Mouse (Mus musculus): ENCODE results near the gene Apaf1. TPM values are rescaled to one million over a fixed set of nuclear protein-coding genes. Genes with fewer than 3 reads are reported as not detected.

The Apaf1 gene
- polyA plus RNA-seq (2015; fragmentation: Nextera tagmentation; extraction: Ambion mirVana) = 24.6 and 25.7 TPM in 2 replicates

GRCm38 (mm10) chr10:91082550-91083392, at the start of gene Apaf1, which contains the start of gene Ikbip:
Gene Apaf1, minus strand, starts transcription at chr10:91082770.
Gene Ikbip, plus strand, starts transcription at chr10:91082940.
- under 1% methylated on average over 83 of the region's 87 CpGs for WGBS
- peak within 1 kb of the TSS; percentile 82 for H3K27ac ChIP-seq
- H3K36me3 ChIP-seq = peaks cover 13% of the 10 kb centered on the region
- no peaks in the 10 kb centered on the region for H3K27me3 ChIP-seq
- no peaks in the 10 kb centered on the region for H3K9me3 ChIP-seq
- H3K4me1 ChIP-seq = peaks cover 7% of the 10 kb centered on the region; the same call in 1 of the 2 replicates
- peak within 1 kb of the TSS; percentile 70 for H3K4me2 ChIP-seq
- H3K9ac ChIP-seq = peak within 1 kb of the TSS; percentile 91
- peak within 1 kb of the TSS; percentile 87 for H3K4me3 ChIP-seq
- ATAC-seq (ENCODE audit: insufficient number of reproducible peaks, insufficient read depth, low FRiP score, low TSS enrichment, low read depth) = peak; percentile 94

- H3K9me3 ChIP-seq = no peaks in the 10 kb centered on the region
- no peak overlapping the region for H3K4me2 ChIP-seq
- no peaks in the 10 kb centered on the region for H3K36me3 ChIP-seq
- WGBS = 87% methylated on average over 1 of the region's 1 CpGs
- ATAC-seq (ENCODE audit: insufficient number of reproducible peaks, insufficient read depth, low FRiP score, low TSS enrichment, low read depth) = no peak
- no peaks in the 10 kb centered on the region for H3K27me3 ChIP-seq
- H3K27ac ChIP-seq = no peak overlapping the region
- H3K4me3 ChIP-seq = no peak overlapping the region
- H3K9ac ChIP-seq = no peak overlapping the region
- H3K4me1 ChIP-seq = no peaks in the 10 kb centered on the region
Observed at GRCm38 (mm10) chr10:91131565-91131964, 49.0 kb upstream of the Apaf1 start.

GRCm38 (mm10) chr10:91130792-91131191, 48.2 kb upstream of the Apaf1 start:
- Histone ChIP-seq H3K4me3 (no peak overlapping the region), H3K9me3 (no peaks in the 10 kb centered on the region), H3K4me2 (no peak overlapping the region), H3K9ac (no peak overlapping the region), H3K4me1 (no peaks in the 10 kb centered on the region), H3K27me3 (no peaks in the 10 kb centered on the region), H3K27ac (no peak overlapping the region), H3K36me3 (no peaks in the 10 kb centered on the region)
- 85% methylated on average over 3 of the region's 3 CpGs for WGBS
- no peak for ATAC-seq (ENCODE audit: insufficient number of reproducible peaks, insufficient read depth, low FRiP score, low TSS enrichment, low read depth)

GRCm38 (mm10) chr10:91128551-91129160, 46.1 kb upstream of the Apaf1 start:
- no peaks in the 10 kb centered on the region for H3K36me3 ChIP-seq
- H3K27me3 ChIP-seq = no peaks in the 10 kb centered on the region
- no peak overlapping the region for H3K27ac ChIP-seq
- no peaks in the 10 kb centered on the region for H3K9me3 ChIP-seq
- no peak for ATAC-seq (ENCODE audit: insufficient number of reproducible peaks, insufficient read depth, low FRiP score, low TSS enrichment, low read depth)
- no peak overlapping the region for H3K9ac ChIP-seq
- no peak overlapping the region for H3K4me3 ChIP-seq
- 56% methylated on average over 1 of the region's 1 CpGs for WGBS
- H3K4me2 ChIP-seq = no peak overlapping the region
- H3K4me1 ChIP-seq = 0 out of 2 replicates have a peak, but pooled peaks cover 3% of the 10 kb centered on the region

- no peaks in the 10 kb centered on the region for H3K27me3 ChIP-seq
- 78% methylated on average over 2 of the region's 2 CpGs for WGBS
- peaks cover 8% of the 10 kb centered on the region for H3K4me1 ChIP-seq
Observed at GRCm38 (mm10) chr10:91127395-91127794, 44.8 kb upstream of the Apaf1 start.

GRCm38 (mm10) chr10:91126618-91127355, 44.2 kb upstream of the Apaf1 start:
- H3K9me3 ChIP-seq = no peaks in the 10 kb centered on the region
- no peak overlapping the region for H3K4me3 ChIP-seq
- H3K4me2 ChIP-seq = no peak overlapping the region
- WGBS = 80% methylated on average over 10 of the region's 10 CpGs
- no peak overlapping the region for H3K9ac ChIP-seq
- peaks cover 14% of the 10 kb centered on the region for H3K4me1 ChIP-seq
- H3K27me3 ChIP-seq = no peaks in the 10 kb centered on the region
- ATAC-seq (ENCODE audit: insufficient number of reproducible peaks, insufficient read depth, low FRiP score, low TSS enrichment, low read depth) = no peak
- H3K27ac ChIP-seq = no peak overlapping the region
- H3K36me3 ChIP-seq = peaks cover 4% of the 10 kb centered on the region

More at GRCm38 (mm10) chr10:91127395-91127794, 44.8 kb upstream of the Apaf1 start:
- ATAC-seq (ENCODE audit: insufficient number of reproducible peaks, insufficient read depth, low FRiP score, low TSS enrichment, low read depth) = no peak
- Histone ChIP-seq H3K9ac (no peak overlapping the region), H3K36me3 (no peaks in the 10 kb centered on the region), H3K27ac (no peak overlapping the region), H3K9me3 (no peaks in the 10 kb centered on the region), H3K4me3 (no peak overlapping the region), H3K4me2 (no peak overlapping the region)

- Histone ChIP-seq H3K36me3 (peaks cover 27% of the 10 kb centered on the region), H3K27me3 (no peaks in the 10 kb centered on the region), H3K4me3 (peak within 1 kb of the TSS; percentile 98), H3K9me3 (no peaks in the 10 kb centered on the region), H3K9ac (peak within 1 kb of the TSS; percentile 99), H3K27ac (peak within 1 kb of the TSS; percentile 89), H3K4me1 (peaks cover 19% of the 10 kb centered on the region), H3K4me2 (peak within 1 kb of the TSS; percentile 87)
- peak; percentile 99 for ATAC-seq (ENCODE audit: insufficient number of reproducible peaks, insufficient read depth, low FRiP score, low TSS enrichment, low read depth)
- WGBS = 11% methylated on average over 59 of the region's 59 CpGs
Observed at GRCm38 (mm10) chr10:91123828-91124822, 41.6 kb upstream of the Apaf1 start, which contains the start of gene Slc25a3. Gene Slc25a3, minus strand, starts transcription at chr10:91124059.

- Histone ChIP-seq H3K4me1 (peaks cover 19% of the 10 kb centered on the region), H3K27me3 (no peaks in the 10 kb centered on the region), H3K36me3 (peaks cover 35% of the 10 kb centered on the region), H3K9ac (peak overlapping the region; percentile 99), H3K4me3 (peak overlapping the region; percentile 98), H3K27ac (peak overlapping the region; percentile 89), H3K9me3 (no peaks in the 10 kb centered on the region), H3K4me2 (peak overlapping the region; percentile 87)
- under 1% methylated on average over 44 of the region's 44 CpGs for WGBS
- ATAC-seq (ENCODE audit: insufficient number of reproducible peaks, insufficient read depth, low FRiP score, low TSS enrichment, low read depth) = peak; percentile 33
Observed at GRCm38 (mm10) chr10:91123281-91123827, 40.8 kb upstream of the Apaf1 start.

- H3K27ac ChIP-seq = no peak overlapping the region
- no peaks in the 10 kb centered on the region for H3K9me3 ChIP-seq
- no peaks in the 10 kb centered on the region for H3K27me3 ChIP-seq
- H3K4me3 ChIP-seq = peak overlapping the region; percentile 98
- H3K36me3 ChIP-seq = peaks cover 42% of the 10 kb centered on the region
- peak overlapping the region; percentile 99 for H3K9ac ChIP-seq
- ATAC-seq (ENCODE audit: insufficient number of reproducible peaks, insufficient read depth, low FRiP score, low TSS enrichment, low read depth) = no peak
- H3K4me2 ChIP-seq = peak overlapping the region; percentile 87
- peaks cover 19% of the 10 kb centered on the region for H3K4me1 ChIP-seq
- WGBS = 35% methylated on average over 6 of the region's 6 CpGs
Observed at GRCm38 (mm10) chr10:91122646-91123045, 40.1 kb upstream of the Apaf1 start.

- H3K9me3 ChIP-seq = no peaks in the 10 kb centered on the region
- peaks cover 94% of the 10 kb centered on the region for H3K36me3 ChIP-seq
Observed at GRCm38 (mm10) chr10:91116958-91117357, 34.4 kb upstream of the Apaf1 start.

More at GRCm38 (mm10) chr10:91116958-91117357, 34.4 kb upstream of the Apaf1 start:
- no peak overlapping the region for H3K9ac ChIP-seq
- no peak overlapping the region for H3K4me2 ChIP-seq
- peaks cover 7% of the 10 kb centered on the region for H3K4me1 ChIP-seq
- no peak for ATAC-seq (ENCODE audit: insufficient number of reproducible peaks, insufficient read depth, low FRiP score, low TSS enrichment, low read depth)
- H3K4me3 ChIP-seq = no peak overlapping the region
- H3K27ac ChIP-seq = no peak overlapping the region
- H3K27me3 ChIP-seq = no peaks in the 10 kb centered on the region
- WGBS = 94% methylated on average over 12 of the region's 12 CpGs
